Mouse (Mus musculus): ENCODE measurements around the gene Cacna1a. TPM values are rescaled to one million over a fixed set of nuclear protein-coding genes. Genes with fewer than 3 reads are reported as not detected.

Cacna1a gene
- polyA plus RNA-seq, 1 experiment: 21.6 TPM

- Histone ChIP-seq H3K9me3 (0 out of 2 replicates have a peak, but pooled peaks cover 5% of the 10 kb centered on the region), H3K4me3 (replicated peaks) (no peak overlapping the region), H3K4me1 (0 out of 2 replicates have a peak, but pooled peaks cover 3% of the 10 kb centered on the region), H3K36me3 (replicated peaks; ENCODE audit: low read length) (no peaks in the 10 kb centered on the region), H3K27me3 (replicated peaks) (peaks cover 30% of the 10 kb centered on the region)
- TF ChIP-seq GATA1 (IDR thresholded peaks at IDR 0.05; ENCODE audit: borderline replicate concordance, low read length): no peak
- TF ChIP-seq FLI1 (IDR thresholded peaks at IDR 0.05; ENCODE audit: low read length): no peak
These were observed 157.3 kb downstream of the Cacna1a start for GRCm38 (mm10) chr8:84545522-84545921.

GRCm38 (mm10) chr8:84552457-84552856 lies 164.2 kb downstream of the Cacna1a start:
- Histone ChIP-seq H3K4me1 (no peaks in the 10 kb centered on the region), H3K9me3 (0 out of 2 replicates have a peak, but pooled peaks cover 4% of the 10 kb centered on the region), H3K36me3 (replicated peaks; ENCODE audit: low read length) (no peaks in the 10 kb centered on the region), H3K4me3 (replicated peaks) (no peak overlapping the region), H3K27me3 (replicated peaks) (peaks cover 61% of the 10 kb centered on the region)
- no peak for TF ChIP-seq FLI1 (IDR thresholded peaks at IDR 0.05; ENCODE audit: low read length)
- TF ChIP-seq GATA1 (IDR thresholded peaks at IDR 0.05; ENCODE audit: borderline replicate concordance, low read length): no peak

DNA sequence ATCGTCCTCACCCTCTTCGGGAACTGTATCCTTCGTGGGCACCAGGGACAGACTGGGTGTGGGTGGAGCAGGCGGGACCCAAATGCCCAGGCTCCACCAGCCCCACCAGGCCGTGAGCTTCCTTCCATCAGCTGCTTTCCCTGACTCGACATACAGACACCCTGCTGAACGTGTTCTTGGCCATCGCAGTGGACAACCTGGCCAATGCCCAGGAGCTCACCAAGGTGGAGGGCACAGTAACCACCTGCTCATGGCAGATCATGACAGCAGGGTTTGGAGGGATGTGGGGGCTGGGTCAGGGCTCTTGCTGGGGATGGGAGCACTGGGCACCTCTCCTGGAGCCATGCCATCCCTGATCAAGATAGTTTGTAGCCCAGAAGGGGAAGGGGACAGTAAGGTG lies 164.9 kb downstream of the Cacna1a start:
- H3K9me3 ChIP-seq: no peaks in the 10 kb centered on the region
- no peaks in the 10 kb centered on the region for H3K36me3 ChIP-seq (replicated peaks; ENCODE audit: low read length)
- no peak for TF ChIP-seq FLI1 (IDR thresholded peaks at IDR 0.05; ENCODE audit: low read length)
- TF ChIP-seq GATA1 (IDR thresholded peaks at IDR 0.05; ENCODE audit: borderline replicate concordance, low read length): no peak
- no peaks in the 10 kb centered on the region for H3K4me1 ChIP-seq
- no peak overlapping the region for H3K4me3 ChIP-seq (replicated peaks)
- H3K27me3 ChIP-seq (replicated peaks): peaks cover 61% of the 10 kb centered on the region

- H3K27me3 ChIP-seq (replicated peaks): peaks cover 65% of the 10 kb centered on the region
- H3K36me3 ChIP-seq (replicated peaks; ENCODE audit: low read length): no peaks in the 10 kb centered on the region
- H3K4me1 ChIP-seq: no peaks in the 10 kb centered on the region
- TF ChIP-seq FLI1 (IDR thresholded peaks at IDR 0.05; ENCODE audit: low read length) (no peak), GATA1 (IDR thresholded peaks at IDR 0.05; ENCODE audit: borderline replicate concordance, low read length) (no peak)
- H3K9me3 ChIP-seq: no peaks in the 10 kb centered on the region
- H3K4me3 ChIP-seq (replicated peaks): no peak overlapping the region
These were observed 165.4 kb downstream of the Cacna1a start for GRCm38 (mm10) chr8:84553617-84554016.

- Histone ChIP-seq H3K9me3 (no peaks in the 10 kb centered on the region), H3K27me3 (replicated peaks) (peaks cover 72% of the 10 kb centered on the region), H3K36me3 (replicated peaks; ENCODE audit: low read length) (no peaks in the 10 kb centered on the region), H3K4me3 (replicated peaks) (no peak overlapping the region), H3K4me1 (peaks cover 7% of the 10 kb centered on the region)
- TF ChIP-seq FLI1 (IDR thresholded peaks at IDR 0.05; ENCODE audit: low read length): no peak
- TF ChIP-seq GATA1 (IDR thresholded peaks at IDR 0.05; ENCODE audit: borderline replicate concordance, low read length): no peak
These were observed 166.2 kb downstream of the Cacna1a start for GRCm38 (mm10) chr8:84554301-84555027.

DNA sequence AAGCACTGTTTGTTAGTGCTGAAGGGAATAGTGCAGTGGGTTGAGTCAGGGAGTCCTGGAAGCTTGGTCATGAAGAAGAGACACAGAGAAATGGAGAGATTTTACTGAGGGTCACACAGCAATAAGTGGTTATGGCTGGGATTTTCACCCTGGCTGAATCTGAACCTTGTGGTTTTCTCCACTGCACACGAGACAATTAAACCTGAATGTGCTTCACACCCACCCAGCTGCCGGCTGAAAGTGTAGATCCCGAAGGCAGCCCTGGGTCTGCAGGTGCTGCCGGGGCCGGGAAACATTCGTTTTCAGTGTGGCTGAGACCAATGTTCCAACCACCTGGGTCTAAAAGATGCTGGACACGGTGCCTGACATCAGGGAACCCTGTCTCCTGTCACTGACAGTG lies 167.0 kb downstream of the Cacna1a start:
- Histone ChIP-seq H3K36me3 (replicated peaks; ENCODE audit: low read length) (no peaks in the 10 kb centered on the region), H3K27me3 (replicated peaks) (peaks cover 78% of the 10 kb centered on the region), H3K4me1 (peaks cover 7% of the 10 kb centered on the region), H3K4me3 (replicated peaks) (no peak overlapping the region), H3K9me3 (no peaks in the 10 kb centered on the region)
- TF ChIP-seq FLI1 (IDR thresholded peaks at IDR 0.05; ENCODE audit: low read length) (no peak), GATA1 (IDR thresholded peaks at IDR 0.05; ENCODE audit: borderline replicate concordance, low read length) (no peak)

DNA sequence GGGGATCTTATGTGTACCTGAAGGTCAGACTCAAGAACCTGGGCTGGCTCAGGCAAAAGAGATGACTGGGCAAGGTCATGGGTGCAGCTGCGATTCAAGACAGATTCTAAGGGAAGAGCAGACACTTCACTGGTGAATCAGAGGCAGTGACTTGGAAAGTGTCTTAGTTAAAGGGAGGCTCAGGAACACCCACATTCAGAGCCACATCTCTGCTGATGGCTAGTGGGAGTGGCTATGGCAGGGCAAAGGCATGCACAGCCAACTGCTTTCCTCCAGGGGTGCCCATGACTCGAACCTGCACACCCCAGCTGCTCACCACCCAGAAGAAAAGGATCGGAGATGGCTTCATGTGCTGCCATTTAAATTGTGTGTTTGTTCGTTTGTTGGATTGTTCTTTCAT lies 169.7 kb downstream of the Cacna1a start:
- H3K27me3 ChIP-seq (replicated peaks): peaks cover 85% of the 10 kb centered on the region
- TF ChIP-seq GATA1 (IDR thresholded peaks at IDR 0.05; ENCODE audit: borderline replicate concordance, low read length) (no peak), FLI1 (IDR thresholded peaks at IDR 0.05; ENCODE audit: low read length) (no peak)
- no peaks in the 10 kb centered on the region for H3K9me3 ChIP-seq
- H3K36me3 ChIP-seq (replicated peaks; ENCODE audit: low read length): no peaks in the 10 kb centered on the region
- H3K4me1 ChIP-seq: peaks cover 7% of the 10 kb centered on the region
- H3K4me3 ChIP-seq (replicated peaks): no peak overlapping the region

DNA sequence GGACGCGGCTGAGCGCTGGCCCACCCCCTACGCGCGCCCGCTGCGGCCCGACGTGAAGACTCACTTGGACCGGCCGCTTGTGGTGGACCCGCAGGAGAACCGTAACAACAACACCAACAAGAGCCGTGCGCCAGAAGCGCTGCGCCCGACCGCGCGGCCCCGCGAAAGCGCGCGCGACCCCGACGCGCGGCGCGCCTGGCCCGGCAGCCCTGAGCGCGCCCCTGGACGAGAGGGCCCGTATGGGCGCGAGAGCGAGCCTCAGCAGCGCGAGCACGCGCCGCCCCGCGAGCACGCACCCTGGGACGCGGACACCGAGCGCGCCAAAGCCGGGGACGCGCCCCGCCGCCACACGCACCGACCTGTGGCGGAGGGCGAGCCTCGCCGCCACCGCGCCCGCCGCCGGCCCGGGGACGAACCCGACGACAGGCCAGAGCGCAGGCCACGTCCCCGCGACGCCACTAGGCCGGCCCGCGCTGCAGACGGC lies 170.9 kb downstream of the Cacna1a start:
- no peak for TF ChIP-seq FLI1 (IDR thresholded peaks at IDR 0.05; ENCODE audit: low read length)
- no peak for TF ChIP-seq GATA1 (IDR thresholded peaks at IDR 0.05; ENCODE audit: borderline replicate concordance, low read length)
- Histone ChIP-seq H3K36me3 (replicated peaks; ENCODE audit: low read length) (no peaks in the 10 kb centered on the region), H3K27me3 (replicated peaks) (peaks cover 84% of the 10 kb centered on the region), H3K9me3 (no peaks in the 10 kb centered on the region), H3K4me3 (replicated peaks) (no peak overlapping the region), H3K4me1 (peaks cover 7% of the 10 kb centered on the region)

DNA sequence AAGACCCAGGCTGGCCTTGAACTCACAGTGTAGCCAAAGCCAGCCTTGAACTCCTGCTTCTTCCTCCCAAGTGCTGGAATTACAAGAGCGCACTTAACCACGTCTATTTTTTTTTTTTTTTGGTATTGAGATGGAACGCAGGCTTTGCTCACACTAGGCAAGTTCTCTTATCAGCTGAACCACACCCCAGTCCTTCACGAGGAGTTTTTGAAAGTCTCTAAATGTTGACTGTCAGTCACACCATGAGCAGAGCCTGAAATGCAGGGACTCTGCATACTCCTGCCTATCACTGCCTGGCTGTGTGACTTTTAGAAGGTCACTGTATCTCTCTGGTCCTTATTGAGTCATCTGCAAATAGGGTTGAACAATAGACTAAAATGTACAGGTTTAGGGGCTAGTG lies 173.5 kb downstream of the Cacna1a start:
- H3K9me3 ChIP-seq: no peaks in the 10 kb centered on the region
- H3K36me3 ChIP-seq (replicated peaks; ENCODE audit: low read length): no peaks in the 10 kb centered on the region
- peaks cover 7% of the 10 kb centered on the region for H3K4me1 ChIP-seq
- H3K4me3 ChIP-seq (replicated peaks): no peak overlapping the region
- TF ChIP-seq GATA1 (IDR thresholded peaks at IDR 0.05; ENCODE audit: borderline replicate concordance, low read length) (no peak), FLI1 (IDR thresholded peaks at IDR 0.05; ENCODE audit: low read length) (no peak)
- H3K27me3 ChIP-seq (replicated peaks): peaks cover 74% of the 10 kb centered on the region

- TF ChIP-seq GATA1 (IDR thresholded peaks at IDR 0.05; ENCODE audit: borderline replicate concordance, low read length): no peak
- no peak for TF ChIP-seq FLI1 (IDR thresholded peaks at IDR 0.05; ENCODE audit: low read length)
- Histone ChIP-seq H3K9me3 (no peaks in the 10 kb centered on the region), H3K4me1 (peaks cover 12% of the 10 kb centered on the region), H3K27me3 (replicated peaks) (peaks cover 62% of the 10 kb centered on the region), H3K4me3 (replicated peaks) (no peak overlapping the region), H3K36me3 (replicated peaks; ENCODE audit: low read length) (no peaks in the 10 kb centered on the region)
These were observed 175.8 kb downstream of the Cacna1a start for GRCm38 (mm10) chr8:84564042-84564441.
